Mouse (Mus musculus) ovary, postnatal 36 days (tissue): ENCODE results near the gene Efhd2.
A peak's percentile ranks its signal among the peaks of the same experiment; 100 is the strongest.

ENCODE experiments used
- DNase-seq: peaks from one replicate; pipeline ENCODE4 v3.0.0; 2022; ENCODE audit warnings: low spot score, mixed read lengths

The Efhd2 gene

GRCm38 (mm10) chr4:141874601-141875460 lies at the start of gene Efhd2:
TSS of gene Efhd2 (minus strand) at chr4:141874920.
- peak; percentile 85 for DNase-seq

- DNase-seq = no peak
Measured at GRCm38 (mm10) chr4:141923961-141924360, 49.2 kb upstream of the Efhd2 start.

DNA sequence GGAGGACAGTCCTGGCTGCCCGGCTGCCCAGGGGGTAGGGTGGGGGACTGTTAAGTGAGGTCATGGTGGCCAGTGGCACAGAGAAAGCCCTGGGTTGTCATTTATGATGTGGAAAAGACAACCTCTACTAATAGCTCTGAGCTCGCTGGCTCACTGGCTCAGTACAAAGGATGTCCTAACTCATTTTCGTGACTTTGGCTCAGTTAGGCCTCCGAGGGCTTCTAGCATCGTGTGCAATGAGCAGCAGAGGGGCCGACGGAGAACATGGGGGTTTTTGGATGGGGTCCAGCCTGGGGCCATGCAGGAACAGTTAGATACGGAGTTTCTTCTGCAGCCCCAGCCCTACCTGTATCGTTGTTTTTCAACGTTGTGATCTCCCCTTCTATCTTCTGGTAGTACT lies 45.7 kb upstream of the Efhd2 start:
- no peak for DNase-seq

DNA sequence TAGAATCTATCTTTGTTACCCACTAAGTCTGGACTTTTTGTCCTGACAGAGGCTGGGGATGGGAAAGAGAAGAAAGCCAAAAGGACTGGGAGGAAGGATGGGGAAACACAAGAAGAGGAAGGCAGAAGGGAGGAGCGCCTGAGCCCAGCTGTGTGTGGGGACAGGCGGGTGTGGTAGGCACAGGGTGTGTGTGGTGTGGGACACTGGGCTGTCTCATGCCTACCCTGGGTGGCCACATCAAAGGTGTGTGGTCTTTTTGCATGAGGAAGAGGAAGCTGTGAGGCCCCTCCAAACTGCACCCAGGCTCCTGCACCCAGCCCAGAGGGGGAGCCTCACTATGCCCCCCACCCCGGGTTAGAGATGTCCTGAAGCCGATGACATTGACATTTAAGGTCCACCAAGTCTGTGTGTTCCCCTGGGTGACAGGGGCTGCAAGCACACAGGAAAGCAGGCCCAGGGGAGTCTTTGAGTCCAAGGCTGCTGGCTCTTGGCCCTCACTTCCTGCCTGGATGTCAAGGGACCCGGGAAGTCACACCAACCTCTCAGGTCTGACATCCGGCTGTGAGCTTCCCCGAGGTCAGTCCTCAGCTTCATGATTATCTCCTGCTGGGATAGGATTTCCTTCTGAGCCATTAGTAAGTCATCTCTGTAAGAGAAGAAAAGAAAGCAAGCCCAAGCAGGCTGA lies 43.2 kb upstream of the Efhd2 start:
- no peak for DNase-seq

DNA sequence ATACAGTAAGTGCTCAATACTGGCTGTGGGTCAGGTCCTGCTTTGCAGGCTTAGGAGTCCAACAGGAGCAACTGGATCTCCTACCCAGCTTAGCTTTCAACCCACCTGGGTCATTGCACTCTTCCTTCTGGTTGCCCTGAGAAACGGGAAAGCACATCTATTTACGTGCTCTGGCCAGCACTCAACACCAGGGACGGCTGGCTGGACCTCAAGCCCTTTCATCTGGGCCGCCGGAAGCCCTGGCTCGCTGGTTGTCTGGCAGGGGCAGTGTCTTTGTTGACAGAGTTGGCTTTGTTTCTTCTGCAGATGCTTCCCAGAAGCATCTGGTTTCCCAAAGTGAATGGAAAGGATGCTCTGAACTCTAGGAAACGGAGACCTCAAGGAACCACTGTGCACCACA lies 39.3 kb upstream of the Efhd2 start:
- peak; percentile 45 for DNase-seq

DNA sequence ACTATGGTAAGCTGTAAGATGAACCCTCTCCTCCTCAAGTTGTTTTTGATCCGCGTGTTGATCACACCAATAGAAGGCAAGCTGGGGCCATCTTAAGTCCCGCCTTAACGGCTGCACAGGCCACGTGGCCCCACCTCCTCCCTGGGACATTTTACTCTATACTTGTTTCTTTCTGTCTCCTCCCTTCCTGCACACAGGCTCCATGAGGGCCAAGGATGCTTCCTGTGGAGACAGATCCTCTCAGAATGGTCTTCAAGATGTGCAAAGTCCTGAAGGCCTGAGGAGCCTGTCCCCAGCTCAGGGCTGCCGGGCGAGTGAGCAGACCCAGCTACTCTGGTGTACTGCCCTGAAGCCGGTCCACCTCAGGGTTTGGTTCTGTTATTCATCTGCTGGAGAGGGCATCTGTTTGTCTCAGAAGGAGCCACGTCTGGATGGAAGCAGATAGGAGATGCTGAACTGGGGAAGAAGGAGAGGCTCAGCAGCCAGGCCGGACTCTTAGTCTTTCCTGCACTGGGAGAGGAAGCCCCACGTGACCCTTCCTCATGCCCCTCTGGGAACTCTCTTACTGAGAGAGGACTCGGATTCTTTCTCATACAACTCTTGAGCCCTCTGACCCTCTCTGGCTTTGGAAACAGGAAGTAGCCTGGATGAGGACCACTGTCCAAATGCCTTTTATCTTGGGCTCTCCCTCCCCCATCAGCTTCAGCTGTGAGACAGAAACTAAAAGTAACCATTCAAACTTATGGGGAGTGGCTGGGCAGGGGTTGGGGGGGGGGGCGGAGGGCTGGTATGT lies 38.7 kb upstream of the Efhd2 start:
- no peak for DNase-seq

GRCm38 (mm10) chr4:141904710-141905109 lies 30.0 kb upstream of the Efhd2 start:
- DNase-seq = no peak

DNA sequence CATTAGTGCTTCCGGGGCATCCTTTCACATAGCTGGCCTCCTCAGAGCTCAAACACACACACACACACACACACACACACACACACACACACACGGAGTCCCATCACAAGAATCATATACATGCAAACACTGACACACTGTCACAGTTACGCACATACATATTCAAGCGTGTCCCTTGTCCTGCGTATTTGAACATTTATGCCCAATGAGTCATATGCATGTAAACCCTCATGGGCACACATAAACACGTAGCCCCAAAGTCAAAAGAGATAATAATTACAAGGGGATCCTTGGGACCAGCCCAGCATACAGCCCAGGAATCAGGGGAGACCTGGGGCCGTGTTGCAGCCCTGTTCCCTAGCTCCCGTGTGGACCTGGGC lies 27.7 kb upstream of the Efhd2 start:
- no peak for DNase-seq

GRCm38 (mm10) chr4:141901711-141902478 lies 27.2 kb upstream of the Efhd2 start:
- DNase-seq = no peak

DNA sequence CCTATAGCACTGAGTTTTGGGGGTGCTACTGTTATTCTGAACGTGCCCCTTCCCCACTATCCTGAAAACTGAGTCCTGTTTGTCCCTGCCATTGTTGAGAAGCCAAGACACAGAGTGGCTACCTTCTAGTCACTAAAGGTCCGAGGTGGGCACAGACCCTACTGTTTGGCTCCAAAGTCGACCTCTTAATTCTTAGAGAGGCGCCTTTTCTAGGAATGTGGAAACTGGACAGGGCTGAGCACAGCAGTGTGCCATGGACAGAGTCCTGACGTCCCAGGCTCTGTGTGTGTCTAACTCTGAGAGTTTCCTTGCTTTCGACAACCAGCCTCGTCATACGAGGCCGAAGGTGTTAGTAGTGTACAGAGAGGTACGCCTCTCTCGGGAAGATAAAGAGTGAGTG lies 25.7 kb upstream of the Efhd2 start:
- DNase-seq = no peak

DNA sequence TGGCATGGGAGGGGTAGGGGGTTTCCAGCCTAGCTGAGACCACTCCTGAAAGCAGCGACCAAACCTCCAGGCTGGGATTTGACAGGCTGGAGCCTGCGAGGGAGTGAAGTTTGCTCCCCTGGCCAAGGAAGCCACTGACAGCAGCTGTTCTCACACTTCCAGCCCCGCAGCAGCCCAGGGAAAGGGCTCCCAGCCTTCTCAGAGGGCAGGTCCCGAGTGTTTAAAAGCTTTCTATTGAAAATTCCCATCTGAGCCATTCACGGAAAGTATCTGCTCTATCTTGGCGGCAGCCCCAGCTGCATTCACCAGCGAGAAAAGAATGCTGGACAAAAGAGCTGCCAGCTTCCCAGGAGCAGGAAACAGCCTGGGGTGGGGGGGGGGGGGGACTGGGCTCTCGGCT lies 25.2 kb upstream of the Efhd2 start:
- DNase-seq = no peak

DNA sequence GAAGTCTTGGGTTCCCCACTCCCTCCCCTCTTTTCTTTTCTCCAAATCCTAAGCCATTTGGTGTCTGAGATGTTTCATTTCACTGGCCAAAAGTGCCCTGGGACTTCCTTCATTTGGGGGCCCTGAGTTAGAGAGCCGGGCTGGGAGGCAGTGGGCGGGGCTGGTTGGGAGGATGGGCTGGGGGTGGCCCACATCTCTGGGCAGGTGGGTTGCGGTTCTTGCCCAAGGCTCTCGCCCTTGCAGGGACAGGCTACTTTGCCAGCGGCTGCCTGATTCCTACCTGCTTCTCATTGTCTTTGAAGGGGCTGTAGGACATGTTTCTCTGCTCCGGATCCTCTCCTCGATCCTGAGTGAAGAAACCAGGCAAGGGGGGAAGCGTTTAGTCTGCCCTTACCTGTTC lies 24.2 kb upstream of the Efhd2 start:
- DNase-seq = no peak

DNA sequence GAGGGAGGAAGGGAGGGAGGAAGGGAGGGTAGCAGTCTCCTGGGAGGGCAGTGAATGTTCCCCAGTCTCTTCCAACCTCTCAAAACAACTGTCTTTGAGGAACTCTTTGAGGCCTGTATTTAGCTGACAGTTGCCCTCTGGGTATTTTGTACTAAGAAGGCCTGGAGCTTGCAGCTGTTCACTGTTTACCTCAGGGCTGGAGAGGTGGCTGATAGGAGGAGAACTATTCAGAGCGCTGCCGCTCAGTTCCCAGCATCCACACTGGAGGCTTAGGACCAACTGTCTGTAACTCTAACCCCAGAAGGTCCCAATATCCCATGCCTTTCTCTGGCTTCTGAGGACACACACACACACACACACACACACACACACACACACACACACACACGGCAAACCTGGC lies 23.1 kb upstream of the Efhd2 start:
- DNase-seq = no peak

DNA sequence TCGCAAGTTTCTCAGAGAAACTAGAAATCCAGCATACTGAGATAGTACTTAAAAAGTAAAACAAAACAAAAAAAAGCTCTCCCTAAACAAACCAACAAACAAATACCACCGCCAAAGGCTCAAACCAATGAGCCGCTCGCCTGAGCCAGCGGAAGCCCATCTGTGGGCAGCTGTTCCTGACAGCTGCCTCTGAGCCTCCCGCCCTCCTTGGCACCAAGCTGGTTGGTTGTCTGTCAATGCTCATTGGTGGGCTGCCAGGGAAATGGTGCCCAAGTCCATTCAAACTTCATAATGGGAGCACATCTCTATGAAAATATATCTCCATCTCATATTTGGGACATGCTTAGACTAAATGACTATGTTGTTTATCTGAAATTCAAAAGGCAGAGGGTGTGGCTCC lies 22.5 kb upstream of the Efhd2 start:
- DNase-seq = no peak

GRCm38 (mm10) chr4:141895772-141896171 lies 21.1 kb upstream of the Efhd2 start:
- no peak for DNase-seq

- no peak for DNase-seq
Measured at GRCm38 (mm10) chr4:141893157-141893784, 18.6 kb upstream of the Efhd2 start.

DNA sequence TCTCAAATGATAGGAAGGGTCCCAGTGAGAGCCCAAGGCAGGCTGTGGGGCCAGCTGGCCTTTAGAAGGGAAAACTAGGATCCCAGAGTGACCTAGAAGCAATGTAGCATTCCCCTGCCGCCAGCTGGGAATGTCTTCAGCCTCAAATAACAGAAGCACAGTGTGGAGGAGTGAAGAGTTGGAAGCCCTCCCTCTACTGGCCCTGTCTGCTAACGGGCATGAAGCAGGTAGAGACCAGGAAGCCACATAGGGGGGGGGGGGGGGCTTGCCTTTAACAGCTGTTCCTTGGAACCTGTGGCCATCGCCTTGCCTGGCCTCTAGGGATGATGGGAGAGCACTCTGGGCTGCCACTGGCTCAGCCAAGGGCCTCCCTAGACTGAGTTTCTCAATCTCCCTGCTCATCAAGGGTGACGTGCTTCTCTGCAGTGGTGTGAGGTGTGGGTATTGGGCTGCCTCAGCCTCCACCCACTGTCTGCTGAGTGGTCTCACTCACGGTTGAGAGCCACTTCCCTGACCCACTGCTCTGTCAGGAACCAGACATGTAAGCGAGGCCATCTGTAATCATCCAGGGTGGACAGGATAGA lies 11.8 kb upstream of the Efhd2 start:
- no peak for DNase-seq

DNA sequence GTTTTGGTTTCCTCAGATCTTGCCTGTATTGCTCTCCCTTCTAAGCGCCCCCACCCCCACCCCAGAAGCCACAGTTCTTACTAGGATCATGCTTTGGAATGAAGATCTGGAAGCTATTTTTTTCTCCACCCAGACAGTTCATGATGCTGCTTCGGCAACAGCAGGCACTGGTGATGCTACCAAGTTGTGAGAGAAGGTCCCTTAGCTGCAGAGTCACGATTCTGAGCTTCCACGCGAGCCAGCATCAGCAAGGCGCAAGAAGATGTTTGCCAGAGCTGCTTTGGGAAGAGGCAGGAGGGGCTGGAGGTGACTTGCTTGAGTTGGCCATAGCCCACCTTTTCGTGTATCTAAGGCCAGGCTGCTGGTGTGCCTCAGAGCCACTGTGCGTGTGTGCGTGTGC lies 10.7 kb upstream of the Efhd2 start:
- no peak for DNase-seq

- DNase-seq = no peak
Measured at GRCm38 (mm10) chr4:141882858-141883257, 8.1 kb upstream of the Efhd2 start.

DNA sequence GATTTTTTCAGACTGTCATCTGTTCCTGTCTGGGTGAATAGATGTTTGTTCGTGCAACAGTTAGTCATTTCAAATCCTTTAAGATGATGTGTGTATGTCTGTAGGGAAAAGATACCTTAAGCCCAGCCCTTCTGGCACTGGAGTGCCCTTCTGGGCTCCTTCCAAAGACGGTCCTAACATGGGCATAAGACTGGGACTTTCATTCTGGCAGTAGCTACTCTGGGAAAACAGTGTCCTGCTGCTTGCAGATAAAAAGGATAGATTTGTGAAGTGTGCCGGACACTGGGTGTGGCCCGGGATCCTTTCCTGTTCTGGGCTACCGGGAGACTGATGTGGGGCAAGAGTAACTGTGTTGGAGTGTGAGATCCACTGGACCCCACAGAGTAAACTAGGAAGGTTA lies 7.2 kb upstream of the Efhd2 start:
- no peak for DNase-seq

- no peak for DNase-seq
Measured at GRCm38 (mm10) chr4:141881289-141881914, 6.7 kb upstream of the Efhd2 start.
